Mouse (Mus musculus) lung, adult 10 weeks (tissue): ENCODE data around the gene Lrfn1. TPM values are rescaled to one million over a fixed set of nuclear protein-coding genes. Genes with fewer than 3 reads are reported as not detected.

ENCODE experiments used
- polyA plus RNA-seq: library from polyadenylated mRNA; stranded (reverse); fragments of 350-450 nt; fragmentation: Illumina TruSeq; extraction: RNeasy Lipid Tissue Mini Kit (QIAGEN cat#74804); gene quantifications from one replicate; pipeline ENCODE4 v1.2.3, GENCODE M21; 2014; ENCODE audit warnings: low read depth, low replicate concordance; ENCODE audit not compliant: insufficient read depth

Gene Lrfn1
- 0.81 TPM for polyA plus RNA-seq

DNA sequence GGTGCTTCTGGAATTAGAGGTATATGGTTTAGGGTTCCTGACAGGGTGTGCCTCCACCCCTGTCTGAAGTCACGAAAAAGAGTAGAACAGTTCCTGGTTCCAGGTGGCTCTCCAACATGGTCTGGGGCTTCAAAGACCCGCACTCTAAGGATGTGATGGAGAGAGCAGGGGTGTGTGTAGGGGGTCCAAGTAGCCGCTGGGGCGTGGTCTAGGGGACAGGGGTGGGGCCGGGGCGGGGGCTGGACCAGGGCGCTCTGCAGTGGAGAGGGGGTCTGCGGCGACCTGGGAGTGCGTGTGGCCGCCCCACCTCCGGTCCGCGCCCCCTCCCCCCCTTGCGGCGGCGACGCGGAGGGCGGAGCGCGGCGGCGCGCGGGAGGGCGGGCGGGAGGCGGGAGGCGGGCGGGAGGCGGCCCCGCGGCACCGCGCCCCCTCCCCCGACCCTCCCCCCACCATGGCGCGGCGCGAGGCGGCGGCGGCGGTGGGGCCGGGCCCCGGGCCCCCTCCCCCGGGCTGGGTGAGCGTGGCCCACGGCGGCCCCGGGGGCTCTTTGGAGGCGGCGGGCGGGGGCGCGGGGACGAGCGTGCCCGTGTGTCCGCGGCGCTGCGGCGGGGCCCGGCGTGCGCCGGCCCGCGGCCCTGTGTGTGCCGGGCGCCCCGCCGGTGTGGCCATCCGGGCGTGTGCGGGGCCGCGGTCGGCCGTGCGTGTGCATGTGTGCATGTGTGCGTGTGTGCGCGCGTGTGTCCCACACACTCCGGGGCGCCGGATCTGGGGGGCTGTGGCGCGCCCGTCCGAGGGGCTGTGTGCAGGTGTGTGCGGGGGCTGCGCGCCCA, at the start of gene Lrfn1:
TSS of gene Lrfn1 (plus strand) at position 450 of the 830 bp plus-strand sequence.

GRCm38 (mm10) chr7:28436932-28437570, 14.7 kb upstream of the Lrfn1 start, which contains the start of gene Gmfg:
Gene Gmfg, plus strand, starts transcription at chr7:28437447.

DNA sequence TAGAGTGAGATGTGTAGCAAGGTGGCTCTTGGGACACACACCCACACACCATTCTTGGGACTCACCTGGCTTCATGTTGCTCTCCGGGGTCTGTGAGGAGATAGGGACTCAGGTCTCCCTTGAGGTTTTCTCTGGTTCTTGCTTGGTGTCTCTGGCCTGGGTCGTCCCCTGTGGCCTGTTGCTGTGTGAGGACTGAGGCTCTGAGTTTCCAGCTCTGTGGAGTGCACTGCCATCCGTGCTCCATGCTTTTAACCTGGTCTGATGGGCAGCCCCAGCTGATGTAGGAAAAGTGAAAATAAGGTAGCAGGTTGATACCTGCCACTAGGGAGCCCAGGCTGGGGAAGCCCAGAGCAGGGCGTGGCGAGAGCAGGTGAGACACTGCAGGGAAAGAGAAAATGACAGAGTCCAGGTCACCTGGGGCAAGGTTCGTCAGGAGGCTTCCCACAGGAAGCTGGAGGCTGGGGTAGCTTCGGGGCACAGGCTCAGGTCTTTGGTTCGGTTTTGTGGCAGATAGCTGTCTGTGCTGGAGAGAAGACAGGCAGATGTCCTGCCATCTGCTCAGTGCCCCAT, 58.7 kb downstream of the Lrfn1 start, which contains the start of gene Ifnl2:
TSS of gene Ifnl2 (minus strand) at position 51 of the 570 bp plus-strand sequence.

Other genes with a start within 250 kb of the Lrfn1 start
- 7.7 TPM for gene Eid2, start 184.1 kb upstream of the Lrfn1 start, polyA plus RNA-seq
- 7.7 TPM for gene Eid2b, start 174.2 kb upstream of the Lrfn1 start, polyA plus RNA-seq
- not detected for gene Selenov, start 160.8 kb upstream of the Lrfn1 start, polyA plus RNA-seq
- not detected for gene Dll3, start 149.7 kb upstream of the Lrfn1 start, polyA plus RNA-seq
- 32.3 TPM for gene Timm50, start 139.9 kb upstream of the Lrfn1 start, polyA plus RNA-seq
- 34.2 TPM for gene Supt5, start 113.2 kb upstream of the Lrfn1 start, polyA plus RNA-seq
- gene Rps16, start 101.3 kb upstream of the Lrfn1 start, polyA plus RNA-seq: 1,955 TPM
- gene Plekhg2, start 79.4 kb upstream of the Lrfn1 start, polyA plus RNA-seq: 9.7 TPM
- 49.5 TPM for gene Zfp36, start 71.7 kb upstream of the Lrfn1 start, polyA plus RNA-seq
- 23.3 TPM for gene Med29, start 59.3 kb upstream of the Lrfn1 start, polyA plus RNA-seq
- 56.4 TPM for gene Paf1, start 59.0 kb upstream of the Lrfn1 start, polyA plus RNA-seq
- gene Gmfg, start 14.5 kb upstream of the Lrfn1 start, polyA plus RNA-seq: 140 TPM
- not detected for gene Ifnl2, start 58.5 kb downstream of the Lrfn1 start, polyA plus RNA-seq
- gene Ifnl3, start 70.9 kb downstream of the Lrfn1 start, polyA plus RNA-seq: not detected
- gene Sycn, start 88.9 kb downstream of the Lrfn1 start, polyA plus RNA-seq: not detected
- gene Nccrp1, start 95.3 kb downstream of the Lrfn1 start, polyA plus RNA-seq: 0.65 TPM
- gene Samd4b, start 146.2 kb downstream of the Lrfn1 start, polyA plus RNA-seq: 12.4 TPM
- 22.3 TPM for gene Pak4, start 146.2 kb downstream of the Lrfn1 start, polyA plus RNA-seq
- not detected for gene Acp7, start 179.4 kb downstream of the Lrfn1 start, polyA plus RNA-seq
- gene Fbxo27, start 240.9 kb downstream of the Lrfn1 start, polyA plus RNA-seq: 0.96 TPM